Mouse (Mus musculus) kidney, embryonic 16.5 days (tissue): ENCODE measurements around the gene Cabp2. TPM values are rescaled to one million over a fixed set of nuclear protein-coding genes. Genes with fewer than 3 reads are reported as not detected.

Experiments used
- ATAC-seq: fragments of 200-750 bp; cut with Nextera tagmentation; 2 replicates; pipeline ENCODE4 v1.8.0; 2017; ENCODE audit warnings: moderate TSS enrichment; ENCODE audit not compliant: low FRiP score, low TSS enrichment
- H3K27ac ChIP-seq: fragments of 300-500 bp; sonication (generic); 2 replicates; pipeline ENCODE4 v1.5.1; 2014; ENCODE audit warnings: low read length
- H3K27me3 ChIP-seq: fragments of 300-500 bp; sonication (generic); 2 replicates; pipeline ENCODE4 v1.6.1; 2014; ENCODE audit warnings: low read length, control low read depth, mixed read lengths; ENCODE audit not compliant: insufficient read depth
- H3K36me3 ChIP-seq: fragments of 300-500 bp; sonication (generic); 2 replicates; pipeline ENCODE4 v1.6.1; 2014; ENCODE audit warnings: low read length, control low read depth, mixed read lengths; ENCODE audit not compliant: insufficient read depth
- H3K4me1 ChIP-seq: fragments of 300-500 bp; sonication (generic); 2 replicates; pipeline ENCODE4 v1.6.1; 2014; ENCODE audit warnings: low read length, control low read depth, mixed read lengths; ENCODE audit not compliant: insufficient read depth
- H3K4me2 ChIP-seq: fragments of 300-500 bp; sonication (generic); replicated peaks from 2 replicates; pipeline ENCODE4 v1.6.1; 2014; ENCODE audit warnings: low read depth, low read length
- H3K4me3 ChIP-seq: fragments of 300-500 bp; sonication (generic); 2 replicates; pipeline ENCODE4 v1.5.1; 2014; ENCODE audit warnings: mild to moderate bottlenecking, low read length
- H3K9ac ChIP-seq: fragments of 300-500 bp; sonication (generic); replicated peaks from 2 replicates; pipeline ENCODE4 v1.6.1; 2014; ENCODE audit warnings: low read length
- H3K9me3 ChIP-seq: fragments of 300-500 bp; sonication (generic); 2 replicates; pipeline ENCODE4 v1.6.1; 2016; ENCODE audit warnings: low read length, control low read depth
- WGBS: fragments of 180-500 bp; shearing (Covaris S2); extraction: QIAGEN DNeasy Blood & Tissue Kit; methylation state at CpG from one replicate; pipeline ENCODE4 v1.1.7; 2014; 5-methylcytosine and 5-hydroxymethylcytosine counted together
- polyA plus RNA-seq: library from polyadenylated mRNA; unstranded; fragments of >200 nt; fragmentation: Nextera tagmentation; extraction: Ambion mirVana; gene quantifications from 2 replicates; pipeline ENCODE4 v1.2.1, GENCODE M21; 2015

Gene Cabp2
- polyA plus RNA-seq, 1 experiment from 2014 or later: 0.21 TPM

GRCm38 (mm10) chr19:4098426-4098825, 17.0 kb downstream of the Cabp2 start:
- H3K36me3 ChIP-seq: no peaks in the 10 kb centered on the region
- H3K27me3 ChIP-seq: peaks cover 25% of the 10 kb centered on the region
- peaks cover 45% of the 10 kb centered on the region for H3K4me1 ChIP-seq
- H3K4me2 ChIP-seq: no peak overlapping the region
- no peak for ATAC-seq
- 80% methylated on average over 13 of the region's 13 CpGs for WGBS
- H3K9ac ChIP-seq: no peak overlapping the region
- H3K27ac ChIP-seq: no peak overlapping the region
- H3K9me3 ChIP-seq: no peaks in the 10 kb centered on the region
- H3K4me3 ChIP-seq: no peak overlapping the region

- peak overlapping the region; percentile 32; the same call in 1 of the 2 replicates for H3K27ac ChIP-seq
- H3K36me3 ChIP-seq: no peaks in the 10 kb centered on the region
- H3K9me3 ChIP-seq: no peaks in the 10 kb centered on the region
- ATAC-seq: 0 out of 2 replicates have a peak, but pooled peaks have one; percentile 13
- H3K4me1 ChIP-seq: peaks cover 45% of the 10 kb centered on the region
- peak overlapping the region; percentile 86 for H3K4me2 ChIP-seq
- 0 out of 2 replicates have a peak overlapping the region, but pooled peaks have one; percentile 13 for H3K4me3 ChIP-seq
- peak overlapping the region; percentile 67; the same call in 1 of the 2 replicates for H3K9ac ChIP-seq
- WGBS: 8% methylated on average over 9 of the region's 9 CpGs
- peaks cover 25% of the 10 kb centered on the region for H3K27me3 ChIP-seq
These were observed 17.7 kb downstream of the Cabp2 start for GRCm38 (mm10) chr19:4099056-4099455.

- Histone ChIP-seq H3K4me1 (peaks cover 45% of the 10 kb centered on the region), H3K27ac (peak within 1 kb of the TSS; percentile 32; the same call in 1 of the 2 replicates), H3K9ac (peak within 1 kb of the TSS; percentile 67), H3K27me3 (peaks cover 25% of the 10 kb centered on the region), H3K4me2 (peak within 1 kb of the TSS; percentile 86), H3K9me3 (no peaks in the 10 kb centered on the region), H3K36me3 (no peaks in the 10 kb centered on the region), H3K4me3 (peak within 1 kb of the TSS; percentile 53)
- under 1% methylated on average over 51 of the region's 53 CpGs for WGBS
- ATAC-seq: no peak
These were observed 18.7 kb downstream of the Cabp2 start, which contains the start of gene Pitpnm1 for GRCm38 (mm10) chr19:4099837-4100717. Pitpnm1 (plus strand) TSS chr19:4099998.

- H3K36me3 ChIP-seq: no peaks in the 10 kb centered on the region
- peak overlapping the region; percentile 53 for H3K4me3 ChIP-seq
- peak overlapping the region; percentile 67 for H3K9ac ChIP-seq
- H3K9me3 ChIP-seq: no peaks in the 10 kb centered on the region
- peaks cover 45% of the 10 kb centered on the region for H3K4me1 ChIP-seq
- under 1% methylated on average over 45 of the region's 52 CpGs for WGBS
- no peak for ATAC-seq
- no peak overlapping the region for H3K27ac ChIP-seq
- peak overlapping the region; percentile 86 for H3K4me2 ChIP-seq
- peaks cover 25% of the 10 kb centered on the region for H3K27me3 ChIP-seq
These were observed 19.4 kb downstream of the Cabp2 start for GRCm38 (mm10) chr19:4100718-4101261.

GRCm38 (mm10) chr19:4101466-4101865, 20.1 kb downstream of the Cabp2 start:
- no peak for ATAC-seq
- Histone ChIP-seq H3K9me3 (no peaks in the 10 kb centered on the region), H3K4me1 (peaks cover 38% of the 10 kb centered on the region), H3K4me3 (peak overlapping the region; percentile 53; the same call in 1 of the 2 replicates), H3K9ac (0 out of 2 replicates have a peak overlapping the region, but pooled peaks have one; percentile 67), H3K36me3 (no peaks in the 10 kb centered on the region), H3K4me2 (peak overlapping the region; percentile 86), H3K27ac (no peak overlapping the region), H3K27me3 (peaks cover 25% of the 10 kb centered on the region)
- WGBS: 73% methylated on average over 6 of the region's 6 CpGs

GRCm38 (mm10) chr19:4102049-4102448, 20.7 kb downstream of the Cabp2 start:
- 87% methylated on average over 2 of the region's 2 CpGs for WGBS
- no peaks in the 10 kb centered on the region for H3K36me3 ChIP-seq
- H3K9me3 ChIP-seq: no peaks in the 10 kb centered on the region
- H3K4me1 ChIP-seq: peaks cover 38% of the 10 kb centered on the region
- no peak overlapping the region for H3K9ac ChIP-seq
- peaks cover 25% of the 10 kb centered on the region for H3K27me3 ChIP-seq
- H3K4me3 ChIP-seq: no peak overlapping the region
- H3K4me2 ChIP-seq: no peak overlapping the region
- no peak overlapping the region for H3K27ac ChIP-seq
- no peak for ATAC-seq

- no peak overlapping the region for H3K4me3 ChIP-seq
- H3K4me2 ChIP-seq: no peak overlapping the region
- H3K27ac ChIP-seq: no peak overlapping the region
- no peaks in the 10 kb centered on the region for H3K36me3 ChIP-seq
- peaks cover 34% of the 10 kb centered on the region for H3K4me1 ChIP-seq
- no peak for ATAC-seq
- peaks cover 25% of the 10 kb centered on the region for H3K27me3 ChIP-seq
- no peak overlapping the region for H3K9ac ChIP-seq
- 92% methylated on average over 12 of the region's 12 CpGs for WGBS
- H3K9me3 ChIP-seq: no peaks in the 10 kb centered on the region
These were observed 21.2 kb downstream of the Cabp2 start for GRCm38 (mm10) chr19:4102626-4103025.

- H3K4me3 ChIP-seq: no peak overlapping the region
- 90% methylated on average over 18 of the region's 18 CpGs for whole genome bisulfite sequencing
- ATAC-seq: no peak
These were observed 21.9 kb downstream of the Cabp2 start for GRCm38 (mm10) chr19:4103294-4103693.

GRCm38 (mm10) chr19:4103792-4104191, 22.4 kb downstream of the Cabp2 start:
- ATAC-seq: no peak
- 71% methylated on average over 3 of the region's 3 CpGs for WGBS
- no peak overlapping the region for H3K27ac ChIP-seq

More at GRCm38 (mm10) chr19:4103294-4103693, 21.9 kb downstream of the Cabp2 start:
- Histone ChIP-seq H3K4me2 (no peak overlapping the region), H3K9me3 (no peaks in the 10 kb centered on the region), H3K36me3 (no peaks in the 10 kb centered on the region), H3K27ac (no peak overlapping the region), H3K4me1 (peaks cover 30% of the 10 kb centered on the region), H3K9ac (no peak overlapping the region), H3K27me3 (peaks cover 25% of the 10 kb centered on the region)

More at GRCm38 (mm10) chr19:4103792-4104191, 22.4 kb downstream of the Cabp2 start:
- H3K4me2 ChIP-seq: no peak overlapping the region
- H3K4me3 ChIP-seq: no peak overlapping the region
- H3K36me3 ChIP-seq: no peaks in the 10 kb centered on the region
- H3K9ac ChIP-seq: no peak overlapping the region
- peaks cover 25% of the 10 kb centered on the region for H3K27me3 ChIP-seq
- peaks cover 25% of the 10 kb centered on the region for H3K4me1 ChIP-seq
- no peaks in the 10 kb centered on the region for H3K9me3 ChIP-seq
